Mouse (Mus musculus) skeletal muscle tissue, adult 2 months (tissue): ENCODE measurements around the gene Hist1h2ah.

Experiments
- DNase-seq: peaks from one replicate; pipeline ENCODE4 v3.0.0-alpha.2; 2012; ENCODE audit warnings: low read depth, low spot score

The Hist1h2ah gene

DNA sequence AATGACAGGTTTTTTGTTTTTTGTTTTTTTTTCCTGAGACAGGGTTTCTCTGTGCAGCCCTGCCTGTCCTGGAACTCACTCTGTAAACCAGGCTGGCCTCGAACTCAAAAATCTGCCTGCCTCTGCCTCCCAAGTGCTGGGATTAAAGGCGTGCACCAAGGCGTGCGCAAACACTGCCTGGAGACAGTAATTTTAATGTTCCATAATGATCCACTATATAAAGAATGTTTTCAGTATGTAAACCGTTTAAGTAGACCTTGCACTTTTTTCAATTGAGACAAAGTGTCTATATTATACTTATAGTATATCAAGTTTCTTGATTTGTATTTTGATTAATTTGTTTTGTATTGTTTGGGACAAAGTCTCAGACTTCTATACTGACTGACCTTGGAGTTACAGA is 4.0 kb upstream of the Hist1h2ah start:
- DNase-seq: no peak

DNA sequence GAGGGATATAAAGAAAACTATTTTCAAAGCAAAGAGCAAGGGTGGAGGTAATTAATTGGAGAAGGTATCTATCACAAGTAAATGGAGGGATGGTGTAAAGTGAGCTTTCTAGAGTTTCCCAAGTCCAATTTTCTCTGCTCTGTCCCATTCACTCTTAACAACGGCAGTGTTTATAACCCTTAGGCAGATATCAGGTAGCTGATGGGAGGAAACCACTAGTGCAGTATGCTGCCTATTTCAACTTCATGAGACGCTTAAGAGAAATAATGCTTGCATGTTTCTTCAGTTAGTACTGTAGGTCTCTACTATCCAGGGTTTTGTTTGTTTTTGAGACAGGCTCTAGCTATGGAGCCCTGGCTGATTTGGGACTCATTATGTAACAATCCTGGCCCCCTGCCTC is 2.0 kb upstream of the Hist1h2ah start:
- DNase-seq: no peak

- no peak for DNase-seq
These were observed 1.6 kb upstream of the Hist1h2ah start for GRCm38 (mm10) chr13:22036986-22037385.

DNA sequence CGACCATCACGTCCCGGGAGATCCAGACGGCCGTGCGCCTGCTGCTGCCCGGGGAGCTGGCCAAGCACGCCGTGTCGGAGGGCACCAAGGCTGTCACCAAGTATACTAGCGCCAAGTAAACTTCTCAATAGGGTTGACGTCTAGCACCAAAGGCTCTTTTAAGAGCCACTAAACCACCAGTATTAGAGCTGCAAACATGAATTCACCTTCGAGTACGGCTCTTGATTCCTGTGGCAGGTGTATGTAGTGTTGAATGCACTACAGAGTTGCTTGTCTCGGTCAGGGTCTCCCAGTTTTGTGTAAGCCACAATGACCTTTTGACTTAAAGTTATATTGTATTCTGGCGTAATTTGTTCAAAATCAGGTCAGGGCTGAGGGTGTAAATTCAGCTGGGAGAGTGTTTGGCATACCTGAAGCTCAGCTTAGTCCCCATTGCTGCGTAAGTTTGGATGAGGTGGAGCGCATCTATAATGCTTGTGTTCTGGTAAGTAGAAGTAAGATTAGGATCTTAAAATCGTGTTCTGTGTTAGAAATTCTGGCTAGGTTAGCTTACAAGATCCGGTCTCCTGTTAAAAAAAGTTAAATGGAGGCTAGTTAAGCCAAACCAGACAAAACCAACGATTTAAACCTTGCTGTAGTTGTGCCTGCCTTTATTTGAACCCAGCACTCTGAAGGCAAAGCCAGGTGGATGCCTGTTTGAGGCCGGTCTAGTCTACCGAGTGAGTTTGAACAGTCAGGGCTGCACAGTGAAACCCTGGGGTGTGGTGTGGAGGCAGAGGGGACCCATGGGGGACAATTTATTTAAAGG is 985 bp upstream of the Hist1h2ah start:
- DNase-seq: no peak

GRCm38 (mm10) chr13:22034443-22035266 is 713 bp downstream of the Hist1h2ah start:
- DNase-seq: no peak

DNA sequence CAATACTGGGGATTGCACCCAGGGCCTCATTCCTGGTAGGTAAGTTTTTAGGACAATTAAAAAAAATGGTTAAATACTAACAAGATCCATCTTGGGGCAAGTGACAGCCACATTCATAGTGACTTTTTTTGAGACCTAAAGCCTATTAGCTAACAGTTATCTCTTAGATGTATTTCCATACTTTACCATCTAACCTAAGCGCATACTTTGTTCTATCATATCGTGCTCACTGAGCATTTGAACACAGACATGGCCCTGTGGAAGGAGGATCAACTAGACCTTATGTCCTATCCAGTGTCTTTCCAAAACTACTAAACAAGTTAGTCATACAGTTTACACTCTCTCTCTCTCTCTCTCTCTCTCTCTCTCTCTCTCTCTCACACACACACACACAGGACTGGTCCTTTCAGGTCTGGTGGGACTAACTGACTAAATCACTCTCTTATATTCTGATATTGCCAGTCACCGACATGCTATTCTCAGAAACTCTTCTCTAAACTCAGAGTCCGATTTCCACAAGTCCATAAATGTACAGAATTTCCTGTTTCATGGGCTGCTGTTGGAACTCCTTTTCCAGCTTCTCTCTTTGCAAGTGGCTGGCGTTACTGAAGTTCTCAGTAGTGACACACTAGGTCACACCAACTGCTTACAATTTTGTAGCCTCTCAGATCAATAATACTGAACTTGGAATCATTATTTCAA is 1.5 kb downstream of the Hist1h2ah start:
- no peak for DNase-seq

- DNase-seq: no peak
These were observed 4.9 kb downstream of the Hist1h2ah start for GRCm38 (mm10) chr13:22030493-22030892.

GRCm38 (mm10) chr13:22029928-22030327 is 5.4 kb downstream of the Hist1h2ah start:
- DNase-seq: no peak

DNA sequence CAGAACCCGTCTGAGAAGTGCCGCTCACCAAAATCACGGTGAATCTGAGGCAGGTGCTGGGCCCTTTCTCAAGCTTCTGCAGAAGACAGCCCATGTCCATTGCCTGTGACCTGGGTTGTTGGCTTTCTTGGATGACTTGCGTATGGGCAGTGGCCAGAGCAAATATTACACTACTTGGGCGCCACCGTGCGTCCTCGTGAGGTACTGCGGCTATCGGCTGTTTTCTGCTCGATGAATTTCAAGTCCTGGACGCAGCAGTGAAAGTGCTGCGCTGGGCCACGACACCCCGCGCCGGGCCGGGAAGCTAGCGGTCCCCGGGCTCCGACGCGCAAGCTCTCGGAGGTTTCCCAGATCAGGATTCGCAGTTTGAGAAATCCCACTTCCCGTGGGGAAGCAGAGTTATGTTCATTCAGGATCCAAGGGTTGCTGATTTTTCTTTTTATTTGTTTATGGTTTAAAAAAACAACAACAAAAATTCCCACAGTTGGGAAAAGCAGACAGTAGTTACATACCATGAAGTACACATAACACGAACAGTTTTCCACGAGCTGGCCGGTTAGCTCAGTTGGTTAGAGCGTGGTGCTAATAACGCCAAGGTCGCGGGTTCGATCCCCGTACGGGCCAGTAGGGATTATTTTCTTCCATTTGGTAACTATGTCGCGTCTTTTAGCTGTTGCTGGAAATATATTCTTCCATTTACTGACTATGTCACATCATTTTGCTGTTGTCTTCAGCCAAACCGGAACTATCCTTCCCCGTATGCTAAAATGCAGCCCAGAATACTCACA is 6.5 kb downstream of the Hist1h2ah start:
- peak; percentile 95 for DNase-seq

DNA sequence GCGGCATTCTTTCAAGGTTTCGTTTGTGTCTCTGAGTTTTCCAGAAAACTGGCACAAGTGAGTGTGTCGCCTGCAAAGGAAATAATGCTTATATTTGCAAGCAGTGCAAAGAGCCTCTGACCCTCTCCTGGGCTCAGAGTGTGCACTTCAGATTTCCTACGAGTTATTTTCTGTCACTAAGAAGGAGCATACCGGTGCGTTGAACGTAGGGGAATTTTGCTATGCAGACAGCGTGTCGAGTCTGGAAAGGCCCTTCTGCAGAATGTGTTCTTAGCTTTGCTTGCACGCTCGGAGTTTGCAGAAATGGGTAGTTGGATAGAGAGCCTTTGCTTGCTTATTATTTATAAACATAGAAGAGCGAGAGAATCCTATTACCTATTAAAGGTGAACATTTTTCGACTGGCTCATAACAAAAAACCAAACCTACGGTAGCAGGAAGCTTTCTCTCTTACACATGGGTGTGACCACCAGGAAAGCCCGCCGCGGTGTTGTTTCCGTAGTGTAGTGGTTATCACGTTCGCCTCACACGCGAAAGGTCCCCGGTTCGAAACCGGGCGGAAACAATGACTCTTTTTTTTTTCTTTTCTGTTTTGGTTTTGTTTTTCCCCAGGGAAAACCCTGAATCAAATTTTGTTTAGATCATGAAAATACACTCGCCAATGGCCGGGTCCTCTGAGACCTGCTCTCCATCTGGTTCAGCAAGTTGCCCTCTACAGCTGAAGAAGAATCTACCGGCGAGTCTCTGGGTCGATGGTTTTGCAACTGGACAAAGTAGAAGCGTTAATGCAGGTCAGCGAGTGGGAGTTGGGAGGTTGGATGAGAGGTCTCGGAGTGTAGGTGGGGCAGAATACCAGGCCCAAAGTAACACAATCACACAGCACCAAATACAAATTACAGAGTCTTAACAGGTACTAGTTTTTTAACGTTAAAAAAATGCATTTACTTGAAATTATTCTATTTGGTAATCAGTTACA is 9.0 kb downstream of the Hist1h2ah start:
- DNase-seq: peak; percentile 75

GRCm38 (mm10) chr13:22022241-22022640 is 13.1 kb downstream of the Hist1h2ah start:
- DNase-seq: peak; percentile 86

GRCm38 (mm10) chr13:22021581-22021980 is 13.8 kb downstream of the Hist1h2ah start:
- DNase-seq: no peak

GRCm38 (mm10) chr13:22020901-22021339 is 14.4 kb downstream of the Hist1h2ah start:
- DNase-seq: peak; percentile 42

- no peak for DNase-seq
These were observed 15.2 kb downstream of the Hist1h2ah start for GRCm38 (mm10) chr13:22019934-22020835.

DNA sequence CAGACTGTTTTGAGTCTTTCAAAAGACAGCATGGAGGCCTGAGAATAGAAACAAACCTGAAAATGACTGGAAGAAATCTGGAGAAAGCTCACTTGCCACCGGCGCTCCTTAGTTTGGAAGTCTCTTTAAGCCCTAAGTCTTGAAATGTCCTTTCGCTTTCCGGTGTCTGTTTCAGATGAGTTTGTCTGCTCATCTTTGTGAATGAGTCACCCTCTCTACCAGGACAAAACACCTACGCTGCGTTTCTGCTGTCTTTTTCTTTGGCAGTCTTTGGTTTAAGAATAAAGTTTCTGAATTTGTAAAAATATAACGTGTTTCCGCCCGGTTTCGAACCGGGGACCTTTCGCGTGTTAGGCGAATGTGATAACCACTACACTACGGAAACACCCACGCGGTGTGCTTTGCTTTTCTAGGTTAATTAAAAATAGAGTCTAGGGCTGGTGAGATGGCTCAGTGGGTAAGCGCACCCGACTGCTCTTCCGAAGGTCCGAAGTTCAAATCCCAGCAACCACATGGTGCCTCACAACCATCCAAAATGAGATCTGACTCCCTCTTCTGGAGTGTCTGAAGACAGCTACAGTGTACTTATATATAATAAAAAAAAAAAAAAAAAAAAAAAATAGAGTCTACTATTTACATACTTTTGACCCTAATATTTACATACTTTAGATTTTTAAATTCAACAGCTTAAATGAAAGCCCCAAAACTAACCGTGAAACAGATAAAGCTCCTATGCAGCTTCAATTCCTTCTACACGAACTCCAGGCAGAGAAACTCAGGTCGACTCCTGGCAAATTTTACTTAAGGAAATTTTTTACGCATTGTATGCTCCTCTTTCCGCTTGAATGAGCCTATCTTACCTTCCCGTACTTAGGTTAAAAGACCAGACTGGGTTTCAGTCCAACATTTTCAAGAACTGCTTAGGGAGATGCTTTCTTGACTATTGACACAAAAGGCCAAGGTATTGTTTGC is 19.6 kb downstream of the Hist1h2ah start:
- peak; percentile 85 for DNase-seq

GRCm38 (mm10) chr13:22014411-22014845 is 20.9 kb downstream of the Hist1h2ah start:
- no peak for DNase-seq

DNA sequence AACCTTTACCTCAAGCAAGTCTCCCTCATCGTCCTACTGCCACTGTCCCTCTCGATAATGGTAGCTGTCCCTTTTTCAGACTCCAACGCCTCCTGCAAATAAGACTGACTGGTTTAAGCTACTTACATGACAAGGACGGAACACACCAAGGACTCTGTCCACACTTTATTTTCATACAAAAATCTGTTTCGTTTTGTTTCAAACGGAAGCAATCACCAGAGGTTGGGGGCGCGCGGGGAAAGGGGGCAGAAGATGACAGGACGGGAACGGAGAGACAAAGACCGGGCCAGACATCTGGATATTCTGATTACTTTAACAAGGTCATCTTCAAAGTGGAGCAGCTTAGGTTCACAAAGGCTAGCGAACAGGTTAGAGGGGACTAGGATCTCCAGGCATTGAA is 21.7 kb downstream of the Hist1h2ah start:
- no peak for DNase-seq

DNA sequence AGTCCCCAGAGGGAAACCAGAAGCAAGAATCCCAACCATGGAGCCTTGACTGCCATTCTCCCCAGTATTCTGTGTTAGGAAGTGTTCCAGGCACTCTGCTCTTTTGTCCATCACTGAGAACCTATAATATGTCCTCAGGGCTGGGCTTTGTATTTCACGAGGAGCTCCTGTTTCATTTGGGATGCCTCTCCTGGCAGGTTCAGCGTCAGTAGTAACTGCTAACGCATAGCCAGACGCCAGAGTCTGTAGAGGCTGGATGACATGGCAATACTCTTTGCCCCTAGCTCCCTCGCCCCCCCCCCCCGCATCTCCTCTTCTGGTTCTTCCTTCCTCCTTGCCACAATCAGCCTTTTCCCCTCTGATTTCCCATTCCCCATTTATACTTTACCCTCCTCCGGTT is 25.7 kb downstream of the Hist1h2ah start, which contains the start of gene Prss16:
Gene Prss16 (minus strand): TSS at position 101 of the 400 bp plus-strand sequence.
- DNase-seq: no peak
